Mouse (Mus musculus) heart, postnatal 0 days (tissue): ENCODE data around the gene Shc2.

Experiments
- CTCF ChIP-seq: IDR thresholded peaks from 2 replicates; pipeline ENCODE4 v1.5.1; 2016; ENCODE audit warnings: antibody characterized with exemption, control low read depth, low read depth
- EP300 ChIP-seq: IDR thresholded peaks from 2 replicates; pipeline ENCODE4 v1.6.1; 2016; ENCODE audit warnings: antibody characterized with exemption, low read depth

DNA sequence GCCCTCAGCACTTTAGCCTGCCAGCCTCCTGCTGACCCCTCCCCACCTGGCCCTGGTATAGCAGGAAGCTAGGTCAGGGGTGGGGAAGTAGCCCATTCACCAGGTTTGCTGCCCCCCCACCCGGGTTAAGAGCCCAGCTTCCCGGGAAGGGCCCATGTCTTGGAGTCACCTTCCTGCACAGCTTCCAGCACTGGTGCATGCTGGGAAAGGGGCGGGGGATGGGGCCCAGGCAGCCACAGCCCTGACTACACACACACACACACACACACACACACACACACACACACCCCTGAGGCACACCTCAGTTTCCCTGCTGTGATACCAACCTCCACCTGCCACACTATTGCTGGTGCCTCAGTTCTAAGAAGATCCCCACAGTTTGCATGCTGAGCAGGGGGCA is 24.1 kb upstream of the Shc2 start:
- no peak for TF ChIP-seq EP300
- TF ChIP-seq CTCF: no peak
